Mouse (Mus musculus): Measurements from ENCODE around the gene Heatr6. TPM values are rescaled to one million over a fixed set of nuclear protein-coding genes. Genes with fewer than 3 reads are reported as not detected.

The Heatr6 gene
- total RNA-seq (2015; ENCODE audit: low replicate concordance) (2.9 and 4.7 TPM in 2 replicates), total RNA-seq (2017; ENCODE audit: low replicate concordance) (1.5 and 3.3 TPM in 2 replicates)

GRCm38 (mm10) chr11:83753581-83754181 lies at the start of gene Heatr6:
Gene Heatr6 (plus strand): TSS chr11:83753696.
- peak; percentile 89 for ATAC-seq (replicated peaks; ENCODE audit: low FRiP score, poor library complexity, severe bottlenecking)

- no peak for ATAC-seq (replicated peaks; ENCODE audit: low FRiP score, poor library complexity, severe bottlenecking)
Observed at GRCm38 (mm10) chr11:83703705-83704104, 49.8 kb upstream of the Heatr6 start, which contains the start of gene Wfdc17. Gene Wfdc17 (plus strand): TSS chr11:83703991.

GRCm38 (mm10) chr11:83708715-83709114 lies 44.8 kb upstream of the Heatr6 start, which contains the start of gene Wfdc18:
Gene Wfdc18 (plus strand): TSS chr11:83709015.
- ATAC-seq (replicated peaks; ENCODE audit: low FRiP score, poor library complexity, severe bottlenecking): no peak

GRCm38 (mm10) chr11:83709683-83710082 lies 43.8 kb upstream of the Heatr6 start:
- no peak for ATAC-seq (replicated peaks; ENCODE audit: low FRiP score, poor library complexity, severe bottlenecking)

GRCm38 (mm10) chr11:83712671-83713070 lies 40.8 kb upstream of the Heatr6 start:
- no peak for ATAC-seq (replicated peaks; ENCODE audit: low FRiP score, poor library complexity, severe bottlenecking)

- ATAC-seq (replicated peaks; ENCODE audit: low FRiP score, poor library complexity, severe bottlenecking): no peak
Observed at GRCm38 (mm10) chr11:83713925-83714324, 39.6 kb upstream of the Heatr6 start.

GRCm38 (mm10) chr11:83717042-83717665 lies 36.3 kb upstream of the Heatr6 start:
- no peak for ATAC-seq (replicated peaks; ENCODE audit: low FRiP score, poor library complexity, severe bottlenecking)

GRCm38 (mm10) chr11:83720766-83721165 lies 32.7 kb upstream of the Heatr6 start:
- ATAC-seq (replicated peaks; ENCODE audit: low FRiP score, poor library complexity, severe bottlenecking): no peak

GRCm38 (mm10) chr11:83728757-83729432 lies 24.6 kb upstream of the Heatr6 start:
- ATAC-seq (replicated peaks; ENCODE audit: low FRiP score, poor library complexity, severe bottlenecking): no peak

- no peak for ATAC-seq (replicated peaks; ENCODE audit: low FRiP score, poor library complexity, severe bottlenecking)
Observed at GRCm38 (mm10) chr11:83731116-83731515, 22.4 kb upstream of the Heatr6 start.

GRCm38 (mm10) chr11:83733071-83733640 lies 20.3 kb upstream of the Heatr6 start:
- no peak for ATAC-seq (replicated peaks; ENCODE audit: low FRiP score, poor library complexity, severe bottlenecking)

GRCm38 (mm10) chr11:83734215-83734614 lies 19.3 kb upstream of the Heatr6 start:
- no peak for ATAC-seq (replicated peaks; ENCODE audit: low FRiP score, poor library complexity, severe bottlenecking)

- ATAC-seq (replicated peaks; ENCODE audit: low FRiP score, poor library complexity, severe bottlenecking): no peak
Observed at GRCm38 (mm10) chr11:83735881-83736280, 17.6 kb upstream of the Heatr6 start.

GRCm38 (mm10) chr11:83737109-83737558 lies 16.4 kb upstream of the Heatr6 start:
- no peak for ATAC-seq (replicated peaks; ENCODE audit: low FRiP score, poor library complexity, severe bottlenecking)

GRCm38 (mm10) chr11:83739241-83739640 lies 14.3 kb upstream of the Heatr6 start:
- ATAC-seq (replicated peaks; ENCODE audit: low FRiP score, poor library complexity, severe bottlenecking): peak; percentile 72

- no peak for ATAC-seq (replicated peaks; ENCODE audit: low FRiP score, poor library complexity, severe bottlenecking)
Observed at GRCm38 (mm10) chr11:83740443-83740991, 13.0 kb upstream of the Heatr6 start.

GRCm38 (mm10) chr11:83741841-83742240 lies 11.7 kb upstream of the Heatr6 start:
- no peak for ATAC-seq (replicated peaks; ENCODE audit: low FRiP score, poor library complexity, severe bottlenecking)

GRCm38 (mm10) chr11:83742731-83743355 lies 10.7 kb upstream of the Heatr6 start:
- no peak for ATAC-seq (replicated peaks; ENCODE audit: low FRiP score, poor library complexity, severe bottlenecking)

GRCm38 (mm10) chr11:83743525-83743924 lies 10.0 kb upstream of the Heatr6 start:
- ATAC-seq (replicated peaks; ENCODE audit: low FRiP score, poor library complexity, severe bottlenecking): no peak

- no peak for ATAC-seq (replicated peaks; ENCODE audit: low FRiP score, poor library complexity, severe bottlenecking)
Observed at GRCm38 (mm10) chr11:83746152-83746551, 7.3 kb upstream of the Heatr6 start.
